Mouse (Mus musculus) bone marrow, adult 2 months (tissue): ENCODE results near the gene Tysnd1.

Source experiments
- CTCF ChIP-seq: fragments of 200-500 bp; IDR thresholded peaks from 2 replicates; pipeline ENCODE4 v1.5.1; 2011; ENCODE audit warnings: low read length, control low read depth; ENCODE audit not compliant: control insufficient read depth, insufficient read depth
- POLR2A ChIP-seq: fragments of 200-500 bp; IDR thresholded peaks from 2 replicates; pipeline ENCODE4 v1.6.1; 2011; ENCODE audit warnings: low read depth, mild to moderate bottlenecking, control low read depth, low read length, borderline replicate concordance; ENCODE audit not compliant: control insufficient read depth

DNA sequence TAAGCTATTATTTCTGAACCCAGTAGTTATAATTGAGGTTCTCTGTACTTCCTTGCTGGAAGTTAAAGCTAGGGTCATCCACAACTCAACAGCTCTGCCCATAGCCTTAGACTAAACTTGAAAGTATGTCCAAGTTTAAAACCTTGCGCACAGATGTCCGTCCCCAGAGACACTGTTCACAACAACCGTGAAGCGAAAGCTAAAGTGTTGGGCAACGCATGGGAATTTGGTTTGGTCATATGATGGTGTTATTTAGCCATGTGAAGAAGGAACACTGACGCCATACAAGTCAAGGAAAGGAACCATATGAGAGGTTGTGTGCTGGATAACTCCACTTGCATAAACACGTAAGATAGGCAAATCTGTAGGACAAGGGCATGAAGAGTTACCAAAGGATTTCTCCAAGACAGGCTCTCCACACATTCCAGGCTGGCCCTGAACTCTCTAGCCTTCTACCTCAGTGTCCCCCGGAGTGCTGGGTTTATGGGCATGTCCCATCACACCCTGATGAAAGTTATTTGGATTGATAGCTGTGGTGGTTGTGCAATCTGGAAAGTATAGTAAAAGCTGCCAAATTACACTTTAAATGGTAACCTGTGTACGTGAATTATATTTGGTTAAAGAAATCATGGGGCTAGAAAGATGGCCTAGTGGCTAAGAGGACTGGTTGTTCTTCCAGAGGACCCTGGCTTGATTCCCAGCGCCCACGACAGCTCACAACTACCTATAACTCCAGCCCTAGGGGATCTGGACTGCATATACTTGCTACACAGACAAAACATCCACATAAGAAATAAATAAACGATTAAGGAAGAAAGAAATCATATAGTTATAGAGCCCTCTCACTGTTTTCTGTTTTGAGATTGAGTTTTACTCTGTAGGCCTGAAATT is 22.3 kb downstream of the Tysnd1 start:
- TF ChIP-seq CTCF (no peak), POLR2A (no peak)
